Mouse (Mus musculus): ENCODE data around the gene Mvb12b. TPM values are rescaled to one million over a fixed set of nuclear protein-coding genes. Genes with fewer than 3 reads are reported as not detected.
"Not testable (repeated sequence)": the region's sequence is repeated elsewhere in the genome, so short reads cannot be mapped to it uniquely, and the experiment has no call there.

Mvb12b gene
- polyA plus RNA-seq, 1 experiment from 2014 or later: 18.8 TPM

DNA sequence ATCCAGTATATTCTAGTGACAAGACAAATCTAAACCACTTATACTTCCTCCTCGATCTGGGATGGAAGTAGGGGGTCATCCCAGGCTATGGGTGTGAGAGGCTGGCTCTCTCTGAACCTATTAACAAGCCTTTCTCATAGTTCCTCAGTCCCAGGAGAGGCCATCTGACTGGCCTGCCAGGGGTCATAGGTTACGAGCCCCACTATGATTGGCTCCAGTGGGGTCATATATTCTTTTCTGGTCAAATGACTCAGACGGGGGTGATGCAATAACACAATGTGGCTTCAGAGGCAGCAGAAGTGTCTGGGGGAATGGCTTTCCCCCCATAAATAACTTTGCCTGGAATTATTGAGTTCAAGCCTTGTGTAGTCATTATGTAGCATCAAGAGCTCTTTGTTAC lies 31.1 kb upstream of the Mvb12b start:
- no peak overlapping the region for H3K27ac ChIP-seq (ENCODE audit: low read depth, low read length)
- peaks cover 6% of the 10 kb centered on the region; the same call in 1 of the 2 replicates for H3K27me3 ChIP-seq (ENCODE audit: control insufficient read depth, insufficient read depth, low read length)
- H3K36me3 ChIP-seq (ENCODE audit: control insufficient read depth, insufficient read depth, low read length): no peaks in the 10 kb centered on the region
- H3K9me3 ChIP-seq (ENCODE audit: control insufficient read depth, low read length): no peaks in the 10 kb centered on the region
- no peak overlapping the region for H3K4me2 ChIP-seq (replicated peaks; ENCODE audit: low read depth, low read length)
- no peak for ATAC-seq (ENCODE audit: low FRiP score, low TSS enrichment)
- peaks cover 3% of the 10 kb centered on the region; the same call in 1 of the 2 replicates for H3K4me1 ChIP-seq (ENCODE audit: control insufficient read depth, insufficient read depth, low read length)
- 58% methylated on average over 3 of the region's 3 CpGs for WGBS
- H3K4me3 ChIP-seq (ENCODE audit: low read length): no peak overlapping the region
- no peak overlapping the region for H3K9ac ChIP-seq (ENCODE audit: low read depth, low read length)

DNA sequence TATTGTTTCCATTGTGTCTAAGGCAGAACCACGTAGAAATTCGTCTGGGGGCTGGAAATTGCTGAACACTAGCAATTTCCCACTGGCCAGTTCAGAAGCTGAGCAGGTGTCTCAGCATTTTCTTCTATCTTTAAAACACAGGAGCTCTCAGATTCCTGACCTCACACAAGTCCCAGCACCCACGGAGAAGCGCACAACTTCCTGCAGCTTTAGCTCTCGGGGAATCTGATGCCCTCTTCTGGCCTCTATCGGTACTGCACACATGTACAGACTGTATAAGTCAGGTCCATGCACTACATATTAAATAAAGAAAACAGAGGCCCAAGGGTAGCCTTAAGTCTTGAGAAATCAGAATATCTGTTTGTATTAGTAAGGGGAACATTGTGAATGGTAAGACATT lies 30.6 kb upstream of the Mvb12b start:
- peaks cover 6% of the 10 kb centered on the region; the same call in 1 of the 2 replicates for H3K27me3 ChIP-seq (ENCODE audit: control insufficient read depth, insufficient read depth, low read length)

DNA sequence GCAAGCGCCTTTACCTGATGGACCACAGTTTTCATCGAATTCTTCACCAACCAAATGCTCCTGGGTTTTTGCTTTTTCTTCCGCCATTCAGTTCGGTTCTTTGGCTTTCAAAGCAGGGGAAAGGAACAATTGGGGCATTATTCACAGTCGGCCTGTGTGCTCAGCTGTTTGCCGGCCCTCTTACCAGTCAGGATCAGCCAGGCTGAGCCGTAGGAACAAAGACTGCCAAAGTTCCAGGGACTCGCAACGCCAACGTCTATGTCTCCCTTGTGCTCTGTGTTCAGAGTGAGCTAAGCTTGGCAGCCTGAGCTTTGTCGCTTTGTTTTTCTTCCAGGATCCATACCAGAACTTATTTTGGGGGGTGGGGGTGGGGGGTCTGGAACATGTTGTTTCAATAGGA lies 28.9 kb upstream of the Mvb12b start:
- Histone ChIP-seq H3K4me2 (replicated peaks; ENCODE audit: low read depth, low read length) (no peak overlapping the region), H3K9ac (ENCODE audit: low read depth, low read length) (no peak overlapping the region), H3K27me3 (ENCODE audit: control insufficient read depth, insufficient read depth, low read length) (no peaks in the 10 kb centered on the region), H3K27ac (ENCODE audit: low read depth, low read length) (no peak overlapping the region), H3K36me3 (ENCODE audit: control insufficient read depth, insufficient read depth, low read length) (no peaks in the 10 kb centered on the region), H3K4me3 (ENCODE audit: low read length) (no peak overlapping the region), H3K9me3 (ENCODE audit: control insufficient read depth, low read length) (no peaks in the 10 kb centered on the region), H3K4me1 (ENCODE audit: control insufficient read depth, insufficient read depth, low read length) (peaks cover 3% of the 10 kb centered on the region; the same call in 1 of the 2 replicates)
- WGBS: 84% methylated on average over 11 of the region's 11 CpGs
- ATAC-seq (ENCODE audit: low FRiP score, low TSS enrichment): no peak

More for the DNA sequence above, 30.6 kb upstream of the Mvb12b start:
- H3K4me1 ChIP-seq (ENCODE audit: control insufficient read depth, insufficient read depth, low read length): peaks cover 3% of the 10 kb centered on the region; the same call in 1 of the 2 replicates
- no peak for ATAC-seq (ENCODE audit: low FRiP score, low TSS enrichment)
- no peaks in the 10 kb centered on the region for H3K36me3 ChIP-seq (ENCODE audit: control insufficient read depth, insufficient read depth, low read length)
- 76% methylated on average over 6 of the region's 6 CpGs for WGBS
- no peak overlapping the region for H3K4me2 ChIP-seq (replicated peaks; ENCODE audit: low read depth, low read length)
- no peaks in the 10 kb centered on the region for H3K9me3 ChIP-seq (ENCODE audit: control insufficient read depth, low read length)
- no peak overlapping the region for H3K4me3 ChIP-seq (ENCODE audit: low read length)
- no peak overlapping the region for H3K9ac ChIP-seq (ENCODE audit: low read depth, low read length)
- H3K27ac ChIP-seq (ENCODE audit: low read depth, low read length): no peak overlapping the region

DNA sequence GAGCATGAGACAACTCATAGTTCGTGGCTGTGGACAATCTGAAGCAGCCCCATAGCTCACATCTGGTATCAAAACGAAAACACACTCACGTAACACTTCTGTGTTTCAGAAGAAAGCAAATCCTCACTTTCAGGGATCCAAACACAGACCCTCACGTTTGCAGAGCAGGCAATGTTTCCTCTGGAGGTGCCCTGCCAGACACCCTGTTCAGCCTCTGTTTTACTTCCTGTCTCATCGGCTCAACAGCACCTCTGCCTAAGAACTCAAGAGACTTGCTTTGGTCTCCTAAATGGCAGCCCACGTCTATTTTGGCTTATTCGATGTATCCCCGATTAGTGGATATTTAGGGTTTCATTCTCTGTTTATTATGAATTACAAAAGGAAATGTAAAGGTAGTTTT lies 27.3 kb upstream of the Mvb12b start:
- 52% methylated on average over 8 of the region's 8 CpGs for WGBS
- no peak overlapping the region for H3K27ac ChIP-seq (ENCODE audit: low read depth, low read length)

DNA sequence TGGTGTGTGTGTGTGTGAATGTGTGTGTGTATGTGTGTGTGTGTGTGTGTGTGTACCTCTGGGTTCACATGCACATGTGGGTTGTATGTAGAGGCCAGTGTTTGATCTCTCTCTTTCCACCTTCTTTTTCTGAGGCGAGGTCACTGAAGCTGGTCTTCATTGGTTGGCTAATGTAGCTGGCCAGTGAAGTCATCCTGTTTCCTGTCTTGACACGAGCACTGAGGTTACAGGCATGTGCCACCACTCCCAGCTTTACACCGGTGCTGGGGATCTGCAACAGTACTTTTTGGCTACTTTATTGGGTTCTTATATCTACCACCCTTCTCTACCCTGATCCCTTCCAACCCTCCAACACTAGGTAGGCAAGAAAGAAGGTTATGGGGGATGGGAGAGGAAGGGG lies 26.6 kb upstream of the Mvb12b start:
- no peak overlapping the region for H3K4me3 ChIP-seq (ENCODE audit: low read length)
- H3K9me3 ChIP-seq (ENCODE audit: control insufficient read depth, low read length): no peaks in the 10 kb centered on the region
- H3K4me1 ChIP-seq (ENCODE audit: control insufficient read depth, insufficient read depth, low read length): peaks cover 3% of the 10 kb centered on the region; the same call in 1 of the 2 replicates
- no peak overlapping the region for H3K9ac ChIP-seq (ENCODE audit: low read depth, low read length)
- 51% methylated on average over 3 of the region's 3 CpGs for WGBS
- H3K36me3 ChIP-seq (ENCODE audit: control insufficient read depth, insufficient read depth, low read length): no peaks in the 10 kb centered on the region
- H3K4me2 ChIP-seq (replicated peaks; ENCODE audit: low read depth, low read length): no peak overlapping the region
- no peaks in the 10 kb centered on the region for H3K27me3 ChIP-seq (ENCODE audit: control insufficient read depth, insufficient read depth, low read length)
- H3K27ac ChIP-seq (ENCODE audit: low read depth, low read length): no peak overlapping the region
- ATAC-seq (ENCODE audit: low FRiP score, low TSS enrichment): no peak

More for the DNA sequence above, 27.3 kb upstream of the Mvb12b start:
- ATAC-seq (ENCODE audit: low FRiP score, low TSS enrichment): no peak
- Histone ChIP-seq H3K9ac (ENCODE audit: low read depth, low read length) (no peak overlapping the region), H3K36me3 (ENCODE audit: control insufficient read depth, insufficient read depth, low read length) (no peaks in the 10 kb centered on the region), H3K9me3 (ENCODE audit: control insufficient read depth, low read length) (no peaks in the 10 kb centered on the region), H3K4me2 (replicated peaks; ENCODE audit: low read depth, low read length) (no peak overlapping the region), H3K27me3 (ENCODE audit: control insufficient read depth, insufficient read depth, low read length) (no peaks in the 10 kb centered on the region), H3K4me1 (ENCODE audit: control insufficient read depth, insufficient read depth, low read length) (peaks cover 3% of the 10 kb centered on the region; the same call in 1 of the 2 replicates), H3K4me3 (ENCODE audit: low read length) (no peak overlapping the region)

DNA sequence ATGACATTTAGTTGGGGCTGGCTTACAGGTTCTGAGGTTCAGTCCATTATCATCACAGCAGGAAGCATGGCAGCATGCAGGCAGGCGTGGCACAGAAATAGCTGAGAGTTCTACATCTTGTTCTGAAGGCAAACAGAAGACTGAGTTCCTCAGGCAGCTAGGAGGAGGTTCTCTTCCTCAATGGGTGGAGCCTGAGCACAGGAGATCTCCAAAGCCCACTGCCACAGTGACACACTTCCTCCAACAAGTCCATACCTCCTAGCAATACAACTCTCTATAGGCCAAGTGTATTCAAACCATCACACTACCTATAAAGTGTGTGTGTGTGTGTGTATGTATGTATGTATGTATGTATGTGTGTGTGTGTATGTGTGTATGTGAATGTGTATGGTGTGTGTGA lies 25.9 kb upstream of the Mvb12b start:
- H3K27me3 ChIP-seq (ENCODE audit: control insufficient read depth, insufficient read depth, low read length); ATAC-seq (ENCODE audit: low FRiP score, low TSS enrichment); H3K4me1 ChIP-seq (ENCODE audit: control insufficient read depth, insufficient read depth, low read length); H3K27ac ChIP-seq (ENCODE audit: low read depth, low read length); H3K36me3 ChIP-seq (ENCODE audit: control insufficient read depth, insufficient read depth, low read length); H3K9me3 ChIP-seq (ENCODE audit: control insufficient read depth, low read length); H3K4me2 ChIP-seq (replicated peaks; ENCODE audit: low read depth, low read length); H3K4me3 ChIP-seq (ENCODE audit: low read length); H3K9ac ChIP-seq (ENCODE audit: low read depth, low read length): not testable (repeated sequence)
- whole genome bisulfite sequencing: 85% methylated on average over 1 of the region's 1 CpGs

DNA sequence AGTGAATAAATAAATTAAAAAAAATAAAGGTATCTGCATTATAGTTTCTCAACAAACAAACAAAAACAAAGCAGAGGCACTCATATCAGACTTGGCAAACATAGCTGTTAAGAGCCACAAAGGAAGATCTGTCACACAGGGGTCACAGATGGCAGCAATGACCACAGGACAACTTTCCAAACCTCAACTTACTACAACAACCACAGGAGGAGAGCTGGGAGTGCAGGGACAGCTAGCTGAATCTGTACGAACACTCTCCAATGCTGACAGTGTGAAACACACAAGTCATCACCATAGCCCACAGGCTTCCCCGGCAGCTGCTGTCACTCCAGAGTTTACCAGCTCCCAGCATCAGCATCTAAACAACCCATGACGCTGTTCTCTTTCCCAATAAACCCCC lies 25.0 kb upstream of the Mvb12b start:
- ATAC-seq (ENCODE audit: low FRiP score, low TSS enrichment): no peak
- Histone ChIP-seq H3K4me3 (ENCODE audit: low read length) (no peak overlapping the region), H3K4me1 (ENCODE audit: control insufficient read depth, insufficient read depth, low read length) (no peaks in the 10 kb centered on the region), H3K27ac (ENCODE audit: low read depth, low read length) (no peak overlapping the region), H3K9me3 (ENCODE audit: control insufficient read depth, low read length) (no peaks in the 10 kb centered on the region), H3K27me3 (ENCODE audit: control insufficient read depth, insufficient read depth, low read length) (no peaks in the 10 kb centered on the region), H3K36me3 (ENCODE audit: control insufficient read depth, insufficient read depth, low read length) (no peaks in the 10 kb centered on the region), H3K4me2 (replicated peaks; ENCODE audit: low read depth, low read length) (no peak overlapping the region), H3K9ac (ENCODE audit: low read depth, low read length) (no peak overlapping the region)
- 75% methylated on average over 3 of the region's 3 CpGs for WGBS

DNA sequence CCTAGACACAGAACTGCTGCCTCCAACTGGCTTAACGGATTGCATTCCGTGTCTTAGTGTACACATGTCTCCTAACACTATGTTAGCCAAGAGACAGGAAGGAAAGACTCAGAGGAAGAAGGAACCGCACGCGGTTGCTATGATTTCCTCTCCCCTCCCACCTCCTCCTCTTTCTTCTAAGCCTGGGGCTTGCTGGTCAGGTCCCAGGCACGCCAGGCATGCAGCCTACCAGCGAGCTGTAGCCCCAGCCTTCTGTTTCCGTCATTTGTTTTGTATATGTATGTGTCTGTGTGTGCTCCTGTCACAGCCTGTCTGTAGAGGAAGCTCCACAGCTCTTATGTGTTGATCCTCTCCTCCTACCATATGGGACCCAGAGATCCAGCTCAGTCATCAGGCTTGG lies 20.6 kb upstream of the Mvb12b start:
- Histone ChIP-seq H3K27ac (ENCODE audit: low read depth, low read length) (no peak overlapping the region; the same call in 1 of the 2 replicates), H3K4me1 (ENCODE audit: control insufficient read depth, insufficient read depth, low read length) (no peaks in the 10 kb centered on the region), H3K36me3 (ENCODE audit: control insufficient read depth, insufficient read depth, low read length) (no peaks in the 10 kb centered on the region), H3K4me2 (replicated peaks; ENCODE audit: low read depth, low read length) (no peak overlapping the region), H3K4me3 (ENCODE audit: low read length) (no peak overlapping the region), H3K27me3 (ENCODE audit: control insufficient read depth, insufficient read depth, low read length) (no peaks in the 10 kb centered on the region), H3K9me3 (ENCODE audit: control insufficient read depth, low read length) (peaks cover 4% of the 10 kb centered on the region; the same call in 1 of the 2 replicates), H3K9ac (ENCODE audit: low read depth, low read length) (no peak overlapping the region)
- ATAC-seq (ENCODE audit: low FRiP score, low TSS enrichment): peak; percentile 59; the same call in 1 of the 2 replicates
- 44% methylated on average over 8 of the region's 8 CpGs for WGBS

DNA sequence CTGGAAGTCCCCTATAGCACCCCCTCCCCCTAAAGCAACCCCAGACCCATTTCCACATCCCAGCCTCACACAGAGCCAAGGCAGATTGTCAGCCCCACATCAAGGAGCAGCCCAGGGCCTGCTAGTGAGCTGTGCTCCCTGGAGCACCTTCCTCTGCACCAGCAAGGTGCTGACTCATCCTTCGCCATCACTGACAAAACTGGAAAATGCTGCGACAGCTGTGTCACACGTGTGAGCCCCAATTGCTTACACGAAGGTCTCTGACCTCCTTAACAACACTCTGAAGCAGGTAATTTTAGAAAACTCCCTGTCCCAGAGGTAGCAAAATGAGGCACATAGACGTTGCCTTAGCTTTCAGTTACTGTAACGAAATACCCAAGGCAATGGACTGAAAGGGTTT lies 19.4 kb upstream of the Mvb12b start:
- H3K36me3 ChIP-seq (ENCODE audit: control insufficient read depth, insufficient read depth, low read length): no peaks in the 10 kb centered on the region
- H3K27me3 ChIP-seq (ENCODE audit: control insufficient read depth, insufficient read depth, low read length): no peaks in the 10 kb centered on the region
- 88% methylated on average over 6 of the region's 6 CpGs for WGBS
- no peaks in the 10 kb centered on the region for H3K4me1 ChIP-seq (ENCODE audit: control insufficient read depth, insufficient read depth, low read length)
- no peak overlapping the region for H3K4me2 ChIP-seq (replicated peaks; ENCODE audit: low read depth, low read length)
- no peak overlapping the region for H3K27ac ChIP-seq (ENCODE audit: low read depth, low read length)
- no peak overlapping the region for H3K9ac ChIP-seq (ENCODE audit: low read depth, low read length)
- peaks cover 4% of the 10 kb centered on the region; the same call in 1 of the 2 replicates for H3K9me3 ChIP-seq (ENCODE audit: control insufficient read depth, low read length)
- ATAC-seq (ENCODE audit: low FRiP score, low TSS enrichment): no peak
- no peak overlapping the region for H3K4me3 ChIP-seq (ENCODE audit: low read length)

Measured in kidney, embryonic 14.5 days (tissue).